22 mouse cellular contexts compared by ENCODE assay signal in the genomic region with DNA sequence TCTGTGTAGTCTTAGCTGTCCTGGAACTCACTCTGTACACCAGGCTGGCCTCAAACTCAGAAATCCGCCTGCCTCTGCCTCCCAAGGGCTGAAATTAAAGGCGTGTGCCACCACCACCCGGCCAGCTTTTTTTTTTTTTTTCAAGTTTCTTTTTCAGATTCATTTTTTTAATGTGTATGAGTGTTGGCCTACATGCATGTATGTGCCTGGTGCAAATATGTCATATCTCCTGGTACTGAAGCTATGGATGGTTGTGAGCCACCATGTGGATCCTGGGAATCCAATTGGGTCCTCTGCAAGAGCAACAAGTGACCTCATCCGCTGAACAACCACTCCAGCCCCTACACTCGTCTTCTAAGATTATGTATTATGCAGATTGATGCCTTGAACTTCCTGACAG. TPM values are rescaled to one million over a fixed set of nuclear protein-coding genes. Genes with fewer than 3 reads are reported as not detected.
"Had no signal": no experiment of that assay in that cellular context is flagged by ENCODE, and none has a peak within 500 bp of the region (broad histone marks: within the 10 kb centered on the region; RNA-seq: fewer than 3 reads in every experiment).

No protein-coding gene starts in this region.

- H3K4me2 ChIP-seq: limb, embryonic 12.5 days; limb, embryonic 15.5 days; lung, embryonic 14.5 days; midbrain, embryonic 13.5 days; neural tube, embryonic 13.5 days had no signal

- H3K9ac ChIP-seq: limb, embryonic 12.5 days; limb, embryonic 15.5 days; liver, embryonic 14.5 days; liver, postnatal 0 days; lung, embryonic 14.5 days; midbrain, embryonic 13.5 days; neural tube, embryonic 13.5 days had no signal

- ATAC-seq: liver, postnatal 0 days; lung, postnatal 0 days; midbrain, embryonic 13.5 days had no signal

- H3K4me3 ChIP-seq: limb, embryonic 12.5 days; limb, embryonic 15.5 days; midbrain, embryonic 13.5 days; neural tube, embryonic 13.5 days had no signal

- H3K27ac ChIP-seq: limb, embryonic 12.5 days; limb, embryonic 15.5 days; macrophage; midbrain, embryonic 13.5 days; neural tube, embryonic 13.5 days had no signal

- DNase-seq: kidney, adult 18-20 months; kidney, adult 9 months; kidney, postnatal 14 days; kidney, postnatal 4 days; left cerebral cortex, postnatal 4 days; liver, postnatal 0 days; lung, embryonic 14.5 days; retina, postnatal 1 day; thymus, adult 2 months; thymus, postnatal 14 days had no signal

- H3K36me3 ChIP-seq: limb, embryonic 12.5 days; limb, embryonic 15.5 days; midbrain, embryonic 13.5 days; neural tube, embryonic 13.5 days had no signal

- H3K9me3 ChIP-seq: limb, embryonic 12.5 days; limb, embryonic 15.5 days; midbrain, embryonic 13.5 days; neural tube, embryonic 13.5 days had no signal

RNA-seq across cellular contexts. Expression of gene Gm49661, which starts 18.2 kb away (rescaled TPM):
- polyA plus RNA-seq: kidney, embryonic 16.5 days; limb, embryonic 12.5 days; limb, embryonic 15.5 days; liver, embryonic 11.5 days; liver, embryonic 14.5 days; liver, postnatal 0 days; lung, embryonic 14.5 days; macrophage; midbrain, embryonic 13.5 days; midbrain, postnatal 0 days; neural tube, embryonic 13.5 days; stomach, embryonic 14.5 days; stomach, postnatal 0 days; thymus, adult 2 months had no signal
